Mouse (Mus musculus): Measurements from ENCODE around the gene Zfp768.

Zfp768 gene

GRCm38 (mm10) chr7:127357871-127358270, 12.5 kb upstream of the Zfp768 start:
- DNase-seq (ENCODE audit: low spot score): no peak

- DNase-seq (ENCODE audit: low spot score): no peak
Observed at GRCm38 (mm10) chr7:127355796-127356195, 10.4 kb upstream of the Zfp768 start.

- DNase-seq (ENCODE audit: low spot score): no peak
Observed at GRCm38 (mm10) chr7:127351230-127352004, 6.0 kb upstream of the Zfp768 start.

GRCm38 (mm10) chr7:127346676-127347075, 1.3 kb upstream of the Zfp768 start:
- DNase-seq (ENCODE audit: low spot score): peak; percentile 81

GRCm38 (mm10) chr7:127345092-127345491, 297 bp downstream of the Zfp768 start:
- DNase-seq (ENCODE audit: low spot score): peak; percentile 16

- no peak for DNase-seq (ENCODE audit: low spot score)
Observed at GRCm38 (mm10) chr7:127344371-127344770, 1.0 kb downstream of the Zfp768 start.

GRCm38 (mm10) chr7:127343351-127344019, 1.9 kb downstream of the Zfp768 start:
- no peak for DNase-seq (ENCODE audit: low spot score)

- DNase-seq (ENCODE audit: low spot score): no peak
Observed at GRCm38 (mm10) chr7:127342888-127343287, 2.5 kb downstream of the Zfp768 start.

GRCm38 (mm10) chr7:127342332-127342731, 3.1 kb downstream of the Zfp768 start:
- peak; percentile 10 for DNase-seq (ENCODE audit: low spot score)

- DNase-seq (ENCODE audit: low spot score): peak; percentile 34
Observed at GRCm38 (mm10) chr7:127341861-127342260, 3.5 kb downstream of the Zfp768 start.

- DNase-seq (ENCODE audit: low spot score): no peak
Observed at GRCm38 (mm10) chr7:127341356-127341755, 4.0 kb downstream of the Zfp768 start.

- DNase-seq (ENCODE audit: low spot score): no peak
Observed at GRCm38 (mm10) chr7:127337636-127338035, 7.8 kb downstream of the Zfp768 start.

GRCm38 (mm10) chr7:127335604-127336003, 9.8 kb downstream of the Zfp768 start:
- DNase-seq (ENCODE audit: low spot score): no peak

- no peak for DNase-seq (ENCODE audit: low spot score)
Observed at GRCm38 (mm10) chr7:127333240-127333639, 12.1 kb downstream of the Zfp768 start.

GRCm38 (mm10) chr7:127326685-127327084, 18.7 kb downstream of the Zfp768 start:
- DNase-seq (ENCODE audit: low spot score): peak; percentile 32

GRCm38 (mm10) chr7:127325550-127325949, 19.8 kb downstream of the Zfp768 start:
- no peak for DNase-seq (ENCODE audit: low spot score)

GRCm38 (mm10) chr7:127324944-127325343, 20.4 kb downstream of the Zfp768 start:
- DNase-seq (ENCODE audit: low spot score): no peak

- no peak for DNase-seq (ENCODE audit: low spot score)
Observed at GRCm38 (mm10) chr7:127322085-127322484, 23.3 kb downstream of the Zfp768 start.

- DNase-seq (ENCODE audit: low spot score): no peak
Observed at GRCm38 (mm10) chr7:127321106-127321505, 24.3 kb downstream of the Zfp768 start.

- no peak for DNase-seq (ENCODE audit: low spot score)
Observed at GRCm38 (mm10) chr7:127313912-127314311, 31.5 kb downstream of the Zfp768 start.

GRCm38 (mm10) chr7:127309951-127310350, 35.4 kb downstream of the Zfp768 start:
- no peak for DNase-seq (ENCODE audit: low spot score)

GRCm38 (mm10) chr7:127308887-127309286, 36.5 kb downstream of the Zfp768 start:
- peak; percentile 67 for DNase-seq (ENCODE audit: low spot score)

GRCm38 (mm10) chr7:127308431-127308830, 37.0 kb downstream of the Zfp768 start:
- no peak for DNase-seq (ENCODE audit: low spot score)
